Mouse (Mus musculus): ENCODE data around the gene Mup10.
"Not testable (repeated sequence)": the region's sequence is repeated elsewhere in the genome, so short reads cannot be mapped to it uniquely, and the experiment has no call there.

Mup10 gene

DNA sequence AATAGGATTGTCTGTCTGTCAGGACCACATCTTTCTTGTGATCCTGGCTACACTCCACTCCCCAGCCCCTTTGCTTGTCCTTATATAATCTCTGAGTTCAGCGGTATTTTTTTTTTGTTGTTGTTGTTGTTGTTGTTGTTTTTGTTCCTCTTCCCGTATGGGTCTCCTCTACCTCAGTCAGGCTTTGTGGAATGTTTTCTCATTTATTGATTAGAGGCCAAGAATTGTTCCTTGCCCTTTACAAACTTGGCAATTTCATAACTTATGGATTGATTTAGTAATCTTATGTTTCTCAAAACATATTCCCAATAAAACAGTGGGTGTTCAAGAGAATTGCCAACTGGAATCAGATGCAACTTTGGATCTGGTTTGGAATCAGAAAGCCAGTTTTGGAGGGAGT is at the start of gene Mup10:
Mup10 (minus strand) TSS at position 101 of the 400 bp plus-strand sequence.
- DNase-seq: not testable (repeated sequence)

All from kidney, postnatal 10 days (tissue).